Mouse (Mus musculus) liver, embryonic 14.5 days (tissue): ENCODE measurements around the gene Six3.

Experiments used
- CTCF ChIP-seq: IDR thresholded peaks from 2 replicates; pipeline ENCODE4 v1.5.1; 2016; ENCODE audit warnings: antibody characterized with exemption, low read depth, control low read depth
- EP300 ChIP-seq: IDR thresholded peaks from 2 replicates; pipeline ENCODE4 v1.6.1; 2016; ENCODE audit warnings: antibody characterized with exemption, low read depth

- TF ChIP-seq CTCF (no peak), EP300 (no peak)
These were observed 5.1 kb downstream of the Six3 start for GRCm38 (mm10) chr17:85618359-85619112.
